Mouse (Mus musculus) layer of hippocampus, postnatal 10 days (tissue): ENCODE measurements around the gene Gm21663. TPM values are rescaled to one million over a fixed set of nuclear protein-coding genes. Genes with fewer than 3 reads are reported as not detected.
"Not testable (repeated sequence)": the region's sequence is repeated elsewhere in the genome, so short reads cannot be mapped to it uniquely, and the experiment has no call there.

Experiments used
- DNase-seq, 2 experiments: peaks; one replicate each; pipeline ENCODE4 v3.0.0; 2021; ENCODE audit warnings: low spot score in 2 of 2
- long read RNA-seq: library from polyadenylated mRNA; stranded (forward); transcript quantifications from one replicate; pipeline ENCODE4 v2.0.0, GENCODE M21; 2023
- total RNA-seq, 2 experiments: library from RNA; stranded (reverse); gene quantifications; 2 replicates each; pipeline ENCODE4 v1.2.3; 2021

The Gm21663 gene
- not detected for total RNA-seq
- long read RNA-seq, result 0 reads

DNA sequence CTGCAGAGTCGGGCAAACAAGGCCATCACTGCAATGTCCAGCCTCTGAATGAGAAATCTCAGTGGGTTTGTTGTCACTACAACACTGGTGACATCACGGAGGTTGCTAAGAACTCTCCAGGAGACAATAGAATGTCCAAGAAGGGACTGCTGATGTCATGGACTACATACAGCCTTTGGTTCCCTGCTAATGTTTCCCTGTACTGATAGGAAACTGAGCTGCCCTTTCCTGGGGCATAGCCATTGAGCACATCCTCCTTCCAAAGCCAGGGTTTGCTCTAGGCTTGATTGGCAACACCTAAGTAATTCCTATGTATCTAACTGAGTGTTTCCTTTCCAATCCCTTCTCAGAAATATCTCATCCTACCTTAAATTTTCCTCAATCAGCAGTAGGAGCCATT lies at the start of gene Gm21663:
Gene Gm21663, minus strand, starts transcription at position 101 of the 400 bp plus-strand sequence.
- not testable (repeated sequence) for DNase-seq

- DNase-seq, result not testable (repeated sequence)
Observed at GRCm38 (mm10) chr5:25988550-25988949, 46.4 kb upstream of the Gm21663 start, which contains the start of gene Gm21698. Gene Gm21698 (minus strand): TSS chr5:25988650.

DNA sequence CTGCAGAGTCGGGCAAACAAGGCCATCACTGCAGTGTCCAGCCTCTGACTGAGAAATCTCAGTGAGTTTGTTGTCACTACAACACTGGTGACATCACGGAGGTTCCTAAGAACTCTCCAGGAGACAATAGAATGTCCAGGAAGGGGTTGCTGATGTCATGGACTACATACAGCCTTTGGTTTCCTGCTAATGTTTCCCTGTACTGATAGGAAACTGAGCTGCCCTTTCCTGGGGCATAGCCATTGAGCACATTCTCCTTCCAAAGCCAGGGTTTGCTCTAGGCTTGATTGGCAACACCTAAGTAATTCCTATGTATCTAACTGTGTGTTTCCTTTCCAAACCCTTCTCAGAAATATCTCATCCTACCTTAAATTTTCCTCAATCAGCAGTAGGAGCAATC lies 30.4 kb upstream of the Gm21663 start, which contains the start of gene Gm21680:
Gene Gm21680, minus strand, starts transcription at position 101 of the 400 bp plus-strand sequence.
- not testable (repeated sequence) for DNase-seq

- DNase-seq, result not testable (repeated sequence)
Observed at GRCm38 (mm10) chr5:25957050-25957449, 14.9 kb upstream of the Gm21663 start.

DNA sequence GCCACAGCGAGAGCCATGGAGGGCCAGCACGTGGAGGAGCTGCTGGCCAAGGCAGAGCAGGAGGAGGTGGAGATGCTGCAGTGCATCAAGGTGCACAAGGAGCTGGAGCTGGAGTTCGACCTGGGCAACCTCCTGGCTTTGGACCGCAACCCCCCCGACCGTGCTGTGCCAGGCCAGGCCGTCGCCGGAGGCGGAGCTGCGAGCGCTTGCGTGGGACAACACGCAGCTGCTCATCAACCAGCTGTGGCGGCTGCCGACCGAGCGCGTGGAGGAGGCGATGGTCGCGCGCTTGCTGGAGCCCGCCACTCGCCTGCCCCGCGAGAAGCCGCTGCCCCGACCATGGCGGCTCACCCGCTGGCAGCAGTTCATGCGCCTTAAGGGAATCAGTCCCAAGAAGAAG lies 14.4 kb upstream of the Gm21663 start:
- DNase-seq, result peak in 1 of 2 experiments; percentile 10

DNA sequence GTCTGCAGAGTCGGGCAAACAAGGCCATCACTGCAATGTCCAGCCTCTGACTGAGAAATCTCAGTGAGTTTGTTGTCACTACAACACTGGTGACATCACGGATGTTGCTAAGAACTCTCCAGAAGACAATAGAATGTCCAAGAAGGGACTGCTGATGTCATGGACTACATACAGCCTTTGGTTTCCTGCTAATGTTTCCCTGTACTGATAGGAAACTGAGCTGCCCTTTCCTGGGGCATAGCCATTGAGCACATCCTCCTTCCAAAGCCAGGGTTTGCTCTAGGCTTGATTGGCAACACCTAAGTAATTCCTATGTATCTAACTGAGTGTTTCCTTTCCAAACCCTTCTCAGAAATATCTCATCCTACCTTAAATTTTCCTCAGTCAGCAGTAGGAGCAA lies 12.1 kb upstream of the Gm21663 start, which contains the start of gene Gm21671:
Gene Gm21671, minus strand, starts transcription at position 101 of the 400 bp plus-strand sequence.
- DNase-seq, result not testable (repeated sequence)

DNA sequence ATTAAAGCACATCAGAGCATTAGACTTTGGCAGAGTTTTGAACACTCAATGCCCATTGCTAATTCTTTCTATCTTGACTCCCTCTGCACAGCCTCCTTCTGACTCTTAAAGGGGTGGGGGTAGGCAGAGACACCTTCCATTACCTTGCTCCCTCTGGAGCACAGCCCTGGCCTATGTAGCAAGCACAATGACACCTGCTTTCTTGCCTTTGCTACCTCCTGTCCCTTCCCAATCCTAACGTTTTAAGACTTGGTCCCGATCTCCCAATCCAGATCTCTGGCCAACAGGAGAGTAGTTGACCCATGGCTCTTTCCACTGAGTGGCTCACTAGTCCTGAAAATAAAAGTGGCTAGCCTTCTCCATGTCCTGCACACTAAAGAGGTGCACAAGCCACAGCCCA lies 3.2 kb upstream of the Gm21663 start:
- DNase-seq, result not testable (repeated sequence)

DNA sequence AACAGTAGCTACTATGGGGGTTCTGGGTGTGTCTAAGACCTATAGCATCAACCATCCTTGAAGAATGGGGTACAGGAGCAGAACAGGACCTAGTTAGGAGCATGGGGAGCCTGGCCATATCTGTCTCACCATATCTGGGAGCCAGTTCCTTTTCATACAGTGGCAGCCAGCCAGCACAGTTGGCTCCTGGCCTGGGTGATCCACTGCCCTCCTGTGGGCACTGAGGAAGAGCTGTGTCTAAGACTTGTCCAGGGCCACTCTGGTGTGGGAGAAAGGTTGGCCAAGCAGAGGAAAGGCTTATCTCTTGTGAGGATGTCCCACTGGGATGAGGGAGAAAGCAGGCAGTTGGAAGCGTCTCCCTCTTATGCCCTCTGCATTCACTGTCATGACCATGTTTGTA lies 50.9 kb downstream of the Gm21663 start:
- peak; percentile 53 to 65 for DNase-seq

GRCm38 (mm10) chr5:25889746-25890382 lies 52.3 kb downstream of the Gm21663 start:
- DNase-seq, result no peak

DNA sequence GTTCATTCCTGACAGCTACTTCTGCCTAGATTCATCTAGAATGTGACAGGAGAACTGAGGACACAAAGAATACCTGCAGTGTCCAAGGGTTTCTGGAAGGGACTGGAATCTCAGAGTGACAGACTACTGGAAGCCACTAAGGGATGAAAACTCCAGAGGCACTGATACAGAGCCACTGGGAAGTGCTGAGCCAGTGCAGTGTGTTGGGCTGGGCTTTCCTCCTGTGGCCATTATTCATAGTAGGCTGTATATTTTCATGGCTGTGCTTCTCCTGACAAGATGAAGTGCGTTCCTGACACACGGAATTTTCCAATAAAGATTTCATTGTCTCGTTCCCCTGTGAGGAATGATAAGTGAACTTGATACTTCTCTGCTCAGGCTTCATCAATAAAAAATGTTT lies 55.5 kb downstream of the Gm21663 start:
- DNase-seq, result no peak

Other genes starting within 250 kb of the Gm21663 start
- 1 to 10 TPM; 6.3 to 7.9 TPM for gene Xrcc2, start 236.6 kb downstream of the Gm21663 start, total RNA-seq
- 100 to 1,000 TPM; 221 to 229 TPM for gene Actr3b, start 182.4 kb downstream of the Gm21663 start, total RNA-seq
- not detected for gene Gm21671, start 12.0 kb upstream of the Gm21663 start, total RNA-seq
- not detected for gene Gm21680, start 30.3 kb upstream of the Gm21663 start, total RNA-seq
- gene Gm21698, start 46.3 kb upstream of the Gm21663 start, total RNA-seq, result not detected
- gene Gm1979, start 62.4 kb upstream of the Gm21663 start, total RNA-seq, result not detected
- gene Gm5862, start 80.5 kb upstream of the Gm21663 start, total RNA-seq, result not detected
- not detected for gene Speer4a, start 97.2 kb upstream of the Gm21663 start, total RNA-seq
- not detected for gene Gm7347, start 116.2 kb upstream of the Gm21663 start, total RNA-seq
- gene Gm10471, start 146.9 kb upstream of the Gm21663 start, total RNA-seq, result not detected
- gene 5031410I06Rik, start 163.0 kb upstream of the Gm21663 start, total RNA-seq, result not detected
- gene Gm10220, start 179.0 kb upstream of the Gm21663 start, total RNA-seq, result not detected